Mouse (Mus musculus) MN1 (cell line): Measurements from ENCODE around the gene Mob3c.

ENCODE experiments used
- DNase-seq: peaks from one replicate; pipeline ENCODE4 v3.0.0-alpha.2; 2016; ENCODE audit warnings: low spot score

Gene Mob3c

DNA sequence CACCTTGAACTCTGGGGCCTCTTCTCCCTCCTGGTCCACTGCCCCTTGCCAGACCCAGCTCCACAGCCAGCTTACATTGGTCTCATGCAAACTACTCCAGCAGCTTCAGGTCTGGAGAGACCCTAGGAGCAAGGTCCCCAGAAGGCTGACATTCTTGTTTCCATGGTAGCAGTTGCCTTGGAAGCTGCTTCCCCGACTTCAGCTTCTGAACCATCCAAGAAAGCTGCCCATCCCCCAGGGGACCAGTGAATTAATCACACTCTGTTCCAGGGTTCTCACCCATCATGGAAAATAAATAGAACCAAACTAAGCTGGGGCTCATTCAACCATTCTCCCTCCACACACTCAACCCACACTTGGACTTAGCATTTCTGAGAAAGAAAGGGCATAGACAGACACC is 53.3 kb downstream of the Mob3c start:
- DNase-seq: no peak

GRCm38 (mm10) chr4:115882195-115882594 is 54.3 kb downstream of the Mob3c start:
- peak; percentile 56 for DNase-seq

- no peak for DNase-seq
Observed at GRCm38 (mm10) chr4:115884022-115884421, 56.1 kb downstream of the Mob3c start, which contains the start of gene Kncn. TSS of gene Kncn (plus strand) at chr4:115884400.
